Comparison of ENCODE assay signal across 24 mouse cellular contexts in genomic region chr1:36633920-36634319, GRCm38 (mm10). TPM values are rescaled to one million over a fixed set of nuclear protein-coding genes. Genes with fewer than 3 reads are reported as not detected.
DNase-seq lines count a peak whose midpoint lies in the region; TF ChIP-seq lines count a peak whose summit lies in the region.
"Had no signal": no experiment of that assay in that cellular context is flagged by ENCODE, and none has a peak within 500 bp of the region (broad histone marks: within the 10 kb centered on the region; RNA-seq: fewer than 3 reads in every experiment).

No protein-coding gene starts in this region.

- H3K9me3 ChIP-seq in heart, embryonic 10.5 days, result no peaks in the 10 kb centered on the region
- H3K9me3 ChIP-seq: midbrain, embryonic 15.5 days; neural tube, embryonic 15.5 days had no signal

- no peaks in the 10 kb centered on the region for H3K27me3 ChIP-seq in heart, embryonic 10.5 days (ENCODE audit: insufficient read depth, poor library complexity, severe bottlenecking)
- H3K27me3 ChIP-seq: midbrain, embryonic 15.5 days; neural tube, embryonic 15.5 days; Patski had no signal

- H3K4me3 ChIP-seq in heart, embryonic 10.5 days, result no peak overlapping the region
- no peak overlapping the region for H3K4me3 ChIP-seq in cortical plate, adult 2 months (ENCODE audit: insufficient read depth, low read length)
- H3K4me3 ChIP-seq: midbrain, embryonic 15.5 days; neural tube, embryonic 15.5 days had no signal

- H3K36me3 ChIP-seq in heart, embryonic 10.5 days, result no peaks in the 10 kb centered on the region
- H3K36me3 ChIP-seq: midbrain, embryonic 15.5 days; neural tube, embryonic 15.5 days had no signal

- DNase-seq in cerebellum, adult 11-12 months, result peak; percentile 44
- DNase-seq in cerebellum, adult 18-20 months, result no peak
- DNase-seq in heart, embryonic 10.5 days (ENCODE audit: low spot score), result no peak
- DNase-seq in heart, postnatal 14 days, result no peak
- peak; percentile 14 to 54 for DNase-seq in layer of hippocampus, adult 8-10 months (ENCODE audit: low spot score in 2 of 2)
- no peak for DNase-seq in layer of hippocampus, adult 9-10 months (ENCODE audit: low spot score)
- no peak for DNase-seq in adrenal gland, adult 18-20 months (ENCODE audit: low spot score in 2 of 2)
- DNase-seq: adrenal gland, postnatal 10 days; gastrocnemius, postnatal 14 days; heart, postnatal 10 days; kidney, adult 2 months; kidney, postnatal 10 days; left cerebral cortex, postnatal 4 days; lung, adult 18-20 months; lung, postnatal 14 days; right cerebral cortex, postnatal 25 days; thymus, adult 2 months had no signal

- no peak for TF ChIP-seq CTCF in cortical plate, adult 2 months (IDR thresholded peaks at IDR 0.05; ENCODE audit: extremely low read depth, insufficient read depth, low read length)

- WGBS in heart, embryonic 10.5 days, result 73% methylated on average over 5 of the region's 5 CpGs

- TF ChIP-seq POLR2A in cortical plate, adult 2 months (IDR thresholded peaks at IDR 0.05; ENCODE audit: extremely low read depth, insufficient read depth, low read length), result no peak

- H3K27ac ChIP-seq in heart, embryonic 10.5 days, result 0 out of 2 replicates have a peak overlapping the region, but pooled peaks have one; percentile 39
- peak overlapping the region; percentile 69; the same call in 1 of the 2 replicates for H3K27ac ChIP-seq in cortical plate, adult 2 months (ENCODE audit: insufficient read depth, low read length)
- H3K27ac ChIP-seq: midbrain, embryonic 15.5 days; neural tube, embryonic 15.5 days had no signal

- peaks cover 34% of the 10 kb centered on the region for H3K4me1 ChIP-seq in heart, embryonic 10.5 days
- no peaks in the 10 kb centered on the region for H3K4me1 ChIP-seq in cortical plate, adult 2 months (ENCODE audit: control insufficient read depth, insufficient read depth, low read length)
- H3K4me1 ChIP-seq: midbrain, embryonic 15.5 days had no signal

- intact Hi-C loops in heart, postnatal 14 days (cut with DNase I), result loop anchor here (2.0 kb wide), 1 partner anchor 77 kb away; no protein-coding TSS in a partner anchor

RNA-seq across cellular contexts. Expression of gene Fam178b, which starts 49.1 kb away (rescaled TPM):
- polyA plus RNA-seq in heart, embryonic 10.5 days (2016; fragmentation: Nextera tagmentation; extraction: Ambion mirVana), result 1.8 and 4.1 TPM in 2 replicates
- total RNA-seq in heart, postnatal 14 days (2021), result under 1 TPM; 0.67 to 0.73 TPM
- under 1 TPM in 1 of 4 experiments, not detected in 3; 0.55 TPM for total RNA-seq in layer of hippocampus, adult 8-10 months (2022)
- polyA plus RNA-seq in cortical plate, adult 2 months (2012; rRNA removed), result 0.89 and 1.3 TPM in 2 replicates
- 1 to 10 TPM in 1 of 2 experiments, not detected in 1; 1.0 TPM for total RNA-seq in adrenal gland, adult 18-20 months (2021)
- total RNA-seq: left cerebral cortex, adult 18-20 months; left cerebral cortex, postnatal 4 days had no signal
- polyA plus RNA-seq: CD4-positive, CD25-positive, alpha-beta regulatory T cell, adult 4 months; forebrain, embryonic 11.5 days; midbrain, embryonic 15.5 days; Patski had no signal

RNA-seq across cellular contexts. Expression of gene Cox5b, which starts 57.3 kb away (rescaled TPM):
- 894 and 1,099 TPM in 2 replicates for polyA plus RNA-seq in heart, embryonic 10.5 days (2016; fragmentation: Nextera tagmentation; extraction: Ambion mirVana)
- 1,000 to 10,000 TPM; 2,156 to 2,164 TPM for total RNA-seq in heart, postnatal 14 days (2021)
- total RNA-seq in layer of hippocampus, adult 8-10 months (2022), result 100 to 1,000 TPM; 439 to 655 (median 576) TPM
- 654 and 745 TPM in 2 replicates for polyA plus RNA-seq in cortical plate, adult 2 months (2012; rRNA removed)
- 1,000 to 10,000 TPM in 1 of 2 experiments, 100 to 1,000 TPM in 1; 940 to 1,277 TPM for total RNA-seq in adrenal gland, adult 18-20 months (2021)

Comparison
In these comparisons a context has a peak if more than half of its experiments do, and no peak if none do; other contexts are left out.
1. DNase-seq: peak in cerebellum, adult 11-12 months (single experiment) and layer of hippocampus, adult 8-10 months (2 of 2); none in cerebellum, adult 18-20 months (0 of 2), heart, embryonic 10.5 days (single experiment), heart, postnatal 14 days (0 of 2), layer of hippocampus, adult 9-10 months (single experiment) and adrenal gland, adult 18-20 months (0 of 2).